Mouse (Mus musculus): ENCODE measurements around the gene Kcnh3. TPM values are rescaled to one million over a fixed set of nuclear protein-coding genes. Genes with fewer than 3 reads are reported as not detected.

Kcnh3 gene
- polyA plus RNA-seq, 1 experiment = 0.30 TPM

DNA sequence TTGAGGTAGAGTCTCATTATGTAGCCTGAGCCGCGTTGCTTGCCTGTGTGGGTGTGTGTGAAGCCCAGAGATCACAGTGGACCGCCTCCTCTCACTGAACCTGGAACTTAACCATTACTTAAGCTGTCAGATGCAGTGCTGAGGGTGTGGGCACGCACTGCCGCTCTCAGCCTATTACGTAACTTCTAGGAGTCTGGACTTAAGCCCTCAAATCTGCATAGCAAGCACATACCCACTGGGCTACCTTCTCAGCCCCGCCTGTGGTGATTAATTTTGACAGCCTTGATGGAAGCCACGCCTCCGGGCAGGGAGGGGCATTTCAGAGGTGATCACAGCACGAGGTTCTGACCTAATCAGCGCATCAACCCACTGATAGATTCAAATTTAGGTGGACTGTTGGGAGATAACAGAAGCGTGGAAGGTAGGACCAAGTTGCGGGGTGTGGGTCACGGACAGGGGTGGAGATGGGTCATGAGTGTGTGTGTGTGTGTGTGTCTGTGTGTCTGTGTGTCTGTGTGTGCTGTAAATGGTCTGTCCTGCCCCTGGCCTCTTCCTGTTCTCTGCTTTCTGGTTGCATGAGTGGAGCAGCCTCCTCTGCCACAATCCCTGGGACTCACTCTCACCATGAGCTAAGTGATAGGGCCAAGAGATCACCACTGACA, 60.0 kb downstream of the Kcnh3 start:
- no peak for DNase-seq (ENCODE audit: low spot score)

DNA sequence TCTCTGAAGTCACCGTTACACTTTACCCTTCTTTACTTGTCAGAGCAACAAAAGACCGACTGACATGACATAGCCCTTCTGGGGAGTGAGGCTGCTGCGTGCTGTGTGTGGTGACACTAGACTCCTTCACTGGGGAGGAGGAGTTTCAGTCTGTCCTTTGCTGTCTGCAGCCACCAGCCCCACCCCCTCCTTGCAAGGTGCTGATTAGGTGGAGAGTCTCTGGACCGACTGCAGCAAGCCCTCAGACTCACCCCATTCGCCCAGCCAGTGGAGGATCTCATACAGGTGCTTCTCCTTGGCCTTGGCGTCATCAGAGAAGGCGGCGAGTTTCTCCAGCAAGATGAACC, 60.5 kb downstream of the Kcnh3 start:
- no peak for DNase-seq (ENCODE audit: low spot score)

DNA sequence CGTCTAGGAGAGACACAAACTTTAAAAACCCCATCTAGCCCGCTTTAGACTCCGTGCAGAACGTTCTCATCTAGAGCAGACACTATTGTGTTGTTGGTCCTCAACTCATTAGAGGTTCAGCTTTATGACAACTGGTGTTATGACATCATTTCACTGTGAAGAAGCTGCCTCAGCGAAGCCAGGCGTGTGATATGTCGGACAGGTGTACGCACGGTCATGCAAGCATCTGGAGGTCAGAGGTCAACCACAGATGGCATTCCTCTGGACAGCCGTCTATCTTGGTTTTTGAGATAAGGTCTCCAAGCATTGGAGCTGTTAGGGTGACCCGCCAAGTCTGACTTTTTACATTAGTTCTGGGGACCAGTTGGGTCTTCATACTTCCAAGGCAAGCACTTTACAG, 65.9 kb downstream of the Kcnh3 start:
- DNase-seq (ENCODE audit: low spot score) = no peak

Other genes with a start within 250 kb of the Kcnh3 start
- gene Tuba1c, start 195.0 kb upstream of the Kcnh3 start, polyA plus RNA-seq (2012; rRNA removed) = 94.8 and 129 TPM in 2 replicates
- gene Prph, start 169.7 kb upstream of the Kcnh3 start, polyA plus RNA-seq (2012; rRNA removed) = 6.4 and 7.1 TPM in 2 replicates
- 0.78 and 1.5 TPM in 2 replicates for gene Troap, start 150.3 kb upstream of the Kcnh3 start, polyA plus RNA-seq (2012; rRNA removed)
- gene C1ql4, start 137.0 kb upstream of the Kcnh3 start, polyA plus RNA-seq (2012; rRNA removed) = not detected in 2 replicates
- 0.10 TPM in 1 of 2 replicates, not detected in the other for gene Dnajc22, start 131.7 kb upstream of the Kcnh3 start, polyA plus RNA-seq (2012; rRNA removed)
- 14.2 and 14.3 TPM in 2 replicates for gene Spats2, start 98.9 kb upstream of the Kcnh3 start, polyA plus RNA-seq (2012; rRNA removed)
- 43.9 and 48.9 TPM in 2 replicates for gene Mcrs1, start 27.1 kb downstream of the Kcnh3 start, polyA plus RNA-seq (2012; rRNA removed)
- 67.8 and 74.1 TPM in 2 replicates for gene Prpf40b, start 70.2 kb downstream of the Kcnh3 start, polyA plus RNA-seq (2012; rRNA removed)
- gene Fam186b, start 71.0 kb downstream of the Kcnh3 start, polyA plus RNA-seq (2012; rRNA removed) = 0.04 and 0.07 TPM in 2 replicates
- 8.9 and 9.9 TPM in 2 replicates for gene Fmnl3, start 145.6 kb downstream of the Kcnh3 start, polyA plus RNA-seq (2012; rRNA removed)
- 331 and 342 TPM in 2 replicates for gene Tmbim6, start 168.0 kb downstream of the Kcnh3 start, polyA plus RNA-seq (2012; rRNA removed)
- 3.3 and 5.0 TPM in 2 replicates for gene Nckap5l, start 232.9 kb downstream of the Kcnh3 start, polyA plus RNA-seq (2012; rRNA removed)
- 5.7 and 5.9 TPM in 2 replicates for gene Bcdin3d, start 249.9 kb downstream of the Kcnh3 start, polyA plus RNA-seq (2012; rRNA removed)